Mouse (Mus musculus): ENCODE measurements around the gene Ikzf1.

- no peak for TF ChIP-seq GATA1 (IDR thresholded peaks at IDR 0.05; ENCODE audit: borderline replicate concordance, low read length)
- TF ChIP-seq CTCF (IDR thresholded peaks at IDR 0.05; ENCODE audit: low read depth, low read length) = no peak
- TF ChIP-seq TAL1 (conservative IDR thresholded peaks at IDR 0.05; ENCODE audit: low read depth, low read length) = no peak
- no peak for TF ChIP-seq POLR2AphosphoS5 (IDR thresholded peaks at IDR 0.05; ENCODE audit: insufficient replicate concordance, low read depth, low read length)
- no peak for TF ChIP-seq GATA2 (IDR thresholded peaks at IDR 0.05; ENCODE audit: borderline replicate concordance, low read depth, low read length)
Measured at GRCm38 (mm10) chr11:11657634-11658033, 27.2 kb upstream of the Ikzf1 start.
